Mouse (Mus musculus): Measurements from ENCODE around the gene Abhd4.

GRCm38 (mm10) chr14:54213734-54214133, 40.3 kb upstream of the Abhd4 start:
- TF ChIP-seq CTCF (IDR thresholded peaks at IDR 0.05; ENCODE audit: low read depth, low read length) (no peak), POLR2A (IDR thresholded peaks at IDR 0.05; ENCODE audit: extremely low read depth, insufficient read depth, low read length) (no peak)
